Mouse (Mus musculus) olfactory bulb, adult 2 months (tissue): ENCODE results near the gene Dnah17.

Source experiments
- CTCF ChIP-seq: fragments of 200-500 bp; IDR thresholded peaks from 2 replicates; pipeline ENCODE4 v1.5.1; 2012; ENCODE audit warnings: low read depth, mild to moderate bottlenecking, low read length, moderate library complexity; ENCODE audit not compliant: insufficient read depth
- POLR2A ChIP-seq: fragments of 200-500 bp; IDR thresholded peaks from 2 replicates; pipeline ENCODE4 v1.6.1; 2012; ENCODE audit warnings: mild to moderate bottlenecking, low read depth, low read length, moderate library complexity; ENCODE audit not compliant: insufficient read depth

- TF ChIP-seq CTCF: no peak
- TF ChIP-seq POLR2A: no peak
Observed at GRCm38 (mm10) chr11:118172768-118173167, 42.3 kb upstream of the Dnah17 start.
